Mouse (Mus musculus) intestine, embryonic 16.5 days (tissue): Measurements from ENCODE around the gene Crlf3. TPM values are rescaled to one million over a fixed set of nuclear protein-coding genes. Genes with fewer than 3 reads are reported as not detected.
"Not testable (repeated sequence)": the region's sequence is repeated elsewhere in the genome, so short reads cannot be mapped to it uniquely, and the experiment has no call there.

ENCODE experiments used
- ATAC-seq: fragments of 200-750 bp; cut with Nextera tagmentation; 2 replicates; pipeline ENCODE4 v1.8.0; 2017; ENCODE audit warnings: moderate TSS enrichment, moderate library complexity
- H3K27ac ChIP-seq: fragments of 300-500 bp; sonication (generic); 2 replicates; pipeline ENCODE4 v1.5.1; 2014; ENCODE audit warnings: mild to moderate bottlenecking, low read length
- H3K27me3 ChIP-seq: fragments of 300-500 bp; sonication (generic); replicated peaks from 2 replicates; pipeline ENCODE4 v1.6.1; 2014; ENCODE audit warnings: low read length, control low read depth, mixed read lengths; ENCODE audit not compliant: control insufficient read depth, insufficient read depth
- H3K36me3 ChIP-seq: fragments of 300-500 bp; sonication (generic); 2 replicates; pipeline ENCODE4 v1.6.1; 2014; ENCODE audit warnings: low read length, control low read depth; ENCODE audit not compliant: control insufficient read depth, insufficient read depth
- H3K4me1 ChIP-seq: fragments of 300-500 bp; sonication (generic); 2 replicates; pipeline ENCODE4 v1.6.1; 2014; ENCODE audit warnings: low read length, control low read depth, mixed read lengths; ENCODE audit not compliant: control insufficient read depth, insufficient read depth
- H3K4me2 ChIP-seq: fragments of 300-500 bp; sonication (generic); 2 replicates; pipeline ENCODE4 v1.6.1; 2014; ENCODE audit warnings: low read depth, low read length, control low read depth
- H3K4me3 ChIP-seq: fragments of 300-500 bp; sonication (generic); 2 replicates; pipeline ENCODE4 v1.5.1; 2014; ENCODE audit warnings: mild to moderate bottlenecking, low read length
- H3K9ac ChIP-seq: fragments of 300-500 bp; sonication (generic); 2 replicates; pipeline ENCODE4 v1.6.1; 2014; ENCODE audit warnings: low read depth, low read length
- H3K9me3 ChIP-seq: fragments of 300-500 bp; sonication (generic); 2 replicates; pipeline ENCODE4 v1.6.1; 2016; ENCODE audit warnings: low read length, control low read depth; ENCODE audit not compliant: control insufficient read depth
- WGBS: fragments of 180-500 bp; shearing (Covaris S2); extraction: QIAGEN DNeasy Blood & Tissue Kit; methylation state at CpG from one replicate; pipeline ENCODE4 v1.1.7; 2014; 5-methylcytosine and 5-hydroxymethylcytosine counted together
- polyA plus RNA-seq: library from polyadenylated mRNA; unstranded; fragments of >200 nt; fragmentation: Nextera tagmentation; extraction: Ambion mirVana; gene quantifications from 2 replicates; pipeline ENCODE4 v1.2.1, GENCODE M21; 2015

The Crlf3 gene
- polyA plus RNA-seq, 1 experiment from 2014 or later, result 22.9 TPM

DNA sequence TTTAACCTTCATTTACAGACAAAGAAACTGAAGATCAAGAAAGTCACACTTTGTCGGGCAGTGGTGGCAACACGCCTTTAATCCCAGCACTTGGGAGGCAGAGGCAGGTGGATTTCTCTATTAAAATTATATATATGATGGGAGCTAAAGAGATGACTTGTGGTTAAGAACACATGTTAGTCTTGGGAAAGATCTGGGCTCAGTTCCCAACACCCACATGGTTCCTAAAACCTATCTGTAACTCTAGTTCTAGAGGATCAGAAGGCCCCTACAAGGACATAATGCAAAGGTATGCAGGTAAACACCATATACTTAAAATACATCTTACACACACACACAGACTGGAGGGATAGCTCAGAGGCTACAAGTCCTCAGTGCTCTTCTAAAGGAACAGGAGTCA, 9.8 kb downstream of the Crlf3 start:
- Histone ChIP-seq H3K4me2 (no peak overlapping the region), H3K4me1 (no peaks in the 10 kb centered on the region), H3K27ac (no peak overlapping the region), H3K4me3 (no peak overlapping the region), H3K9me3 (no peaks in the 10 kb centered on the region), H3K27me3 (no peaks in the 10 kb centered on the region), H3K36me3 (no peaks in the 10 kb centered on the region), H3K9ac (no peak overlapping the region)
- no peak for ATAC-seq
- 94% methylated on average over 2 of the region's 2 CpGs for WGBS

DNA sequence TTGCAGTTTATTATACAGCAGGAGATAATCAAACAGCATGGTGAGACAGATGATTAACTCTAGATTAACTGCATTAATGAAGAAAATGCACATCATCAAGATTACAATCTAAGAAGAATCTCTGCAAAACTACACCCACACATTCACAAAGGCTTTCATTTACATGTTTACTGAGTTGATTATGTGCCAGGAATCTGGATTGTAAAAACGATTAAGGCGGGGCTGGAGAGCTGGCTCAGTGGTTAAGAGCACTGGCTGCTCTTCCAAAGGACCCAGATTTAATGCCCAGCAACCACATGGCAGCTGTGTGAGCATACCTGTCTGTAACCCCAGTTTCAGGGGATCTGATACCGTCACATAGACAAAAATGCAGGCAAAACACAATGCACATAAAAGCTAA, 11.0 kb downstream of the Crlf3 start:
- no peak overlapping the region for H3K4me3 ChIP-seq
- no peaks in the 10 kb centered on the region for H3K36me3 ChIP-seq
- no peak overlapping the region for H3K27ac ChIP-seq
- 78% methylated on average over 3 of the region's 3 CpGs for WGBS
- H3K4me1 ChIP-seq, result no peaks in the 10 kb centered on the region
- H3K9me3 ChIP-seq, result no peaks in the 10 kb centered on the region
- no peak overlapping the region for H3K9ac ChIP-seq
- no peak overlapping the region for H3K4me2 ChIP-seq
- no peaks in the 10 kb centered on the region for H3K27me3 ChIP-seq
- no peak for ATAC-seq

GRCm38 (mm10) chr11:80067558-80067957, 13.2 kb downstream of the Crlf3 start:
- Histone ChIP-seq H3K4me1 (no peaks in the 10 kb centered on the region), H3K4me2 (no peak overlapping the region), H3K27me3 (no peaks in the 10 kb centered on the region), H3K27ac (no peak overlapping the region), H3K9me3 (no peaks in the 10 kb centered on the region), H3K36me3 (no peaks in the 10 kb centered on the region), H3K4me3 (no peak overlapping the region), H3K9ac (no peak overlapping the region)
- ATAC-seq, result no peak
- WGBS, result 76% methylated on average over 5 of the region's 5 CpGs

DNA sequence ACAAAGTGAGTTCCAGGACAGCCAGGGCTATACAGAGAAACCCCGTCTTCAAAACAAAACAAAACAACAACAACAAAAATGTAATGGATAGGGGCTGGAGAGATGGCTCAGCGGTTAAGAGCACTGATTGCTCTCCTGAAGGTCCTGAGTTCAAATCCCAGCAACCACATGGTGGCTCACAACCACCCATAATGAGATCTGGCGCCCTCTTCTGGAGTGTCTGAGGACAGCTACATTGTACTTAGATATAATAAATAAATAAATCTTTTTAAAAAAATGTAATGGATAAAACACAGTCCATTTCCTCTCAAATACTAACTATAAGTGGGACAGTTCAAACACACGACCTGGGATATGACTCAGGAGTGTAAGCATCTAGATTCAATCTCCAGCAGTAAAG, 14.4 kb downstream of the Crlf3 start:
- not testable (repeated sequence) for H3K27me3 ChIP-seq, H3K4me1 ChIP-seq, H3K36me3 ChIP-seq, ATAC-seq, H3K4me2 ChIP-seq, H3K4me3 ChIP-seq, H3K9ac ChIP-seq, H3K9me3 ChIP-seq, H3K27ac ChIP-seq
- 88% methylated on average over 4 of the region's 4 CpGs for WGBS

- Histone ChIP-seq H3K27me3 (no peaks in the 10 kb centered on the region), H3K4me1 (no peaks in the 10 kb centered on the region), H3K4me2 (no peak overlapping the region), H3K4me3 (no peak overlapping the region), H3K9me3 (no peaks in the 10 kb centered on the region), H3K27ac (no peak overlapping the region), H3K9ac (no peak overlapping the region), H3K36me3 (peaks cover 3% of the 10 kb centered on the region; the same call in 1 of the 2 replicates)
- 57% methylated on average over 4 of the region's 4 CpGs for WGBS
- ATAC-seq, result no peak
Measured at GRCm38 (mm10) chr11:80062159-80062558, 18.6 kb downstream of the Crlf3 start.

GRCm38 (mm10) chr11:80056141-80056540, 24.6 kb downstream of the Crlf3 start:
- Histone ChIP-seq H3K4me3 (no peak overlapping the region), H3K4me1 (no peaks in the 10 kb centered on the region), H3K27ac (no peak overlapping the region), H3K27me3 (no peaks in the 10 kb centered on the region), H3K36me3 (peaks cover 6% of the 10 kb centered on the region; the same call in 1 of the 2 replicates), H3K9ac (no peak overlapping the region), H3K9me3 (no peaks in the 10 kb centered on the region), H3K4me2 (no peak overlapping the region)
- no peak for ATAC-seq
- WGBS, result 93% methylated on average over 9 of the region's 9 CpGs

DNA sequence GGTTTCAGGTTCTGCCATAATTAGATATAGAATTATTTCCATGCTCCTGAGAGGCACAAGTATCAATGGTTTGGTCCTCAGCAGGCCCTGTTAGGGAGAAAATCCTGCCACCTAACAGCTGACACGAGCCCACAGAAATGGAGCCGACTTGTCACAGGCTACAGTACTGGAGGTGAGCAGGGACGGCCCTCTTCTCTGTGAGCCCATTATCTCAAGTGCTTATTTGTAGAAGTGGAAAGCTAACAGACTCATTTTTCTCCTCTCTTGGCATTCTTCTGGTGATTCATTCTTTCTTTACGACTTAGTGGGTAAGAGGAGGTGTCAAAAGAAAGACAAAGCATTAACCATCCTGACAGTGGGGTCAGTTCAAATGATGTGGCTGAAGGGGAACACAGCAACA, 26.1 kb downstream of the Crlf3 start:
- no peak for ATAC-seq
- no peaks in the 10 kb centered on the region for H3K27me3 ChIP-seq
- no peaks in the 10 kb centered on the region for H3K9me3 ChIP-seq
- WGBS, result 60% methylated on average over 4 of the region's 4 CpGs
- peaks cover 6% of the 10 kb centered on the region; the same call in 1 of the 2 replicates for H3K36me3 ChIP-seq
- H3K4me3 ChIP-seq, result no peak overlapping the region
- H3K4me2 ChIP-seq, result no peak overlapping the region
- no peaks in the 10 kb centered on the region for H3K4me1 ChIP-seq
- no peak overlapping the region for H3K9ac ChIP-seq
- H3K27ac ChIP-seq, result no peak overlapping the region

DNA sequence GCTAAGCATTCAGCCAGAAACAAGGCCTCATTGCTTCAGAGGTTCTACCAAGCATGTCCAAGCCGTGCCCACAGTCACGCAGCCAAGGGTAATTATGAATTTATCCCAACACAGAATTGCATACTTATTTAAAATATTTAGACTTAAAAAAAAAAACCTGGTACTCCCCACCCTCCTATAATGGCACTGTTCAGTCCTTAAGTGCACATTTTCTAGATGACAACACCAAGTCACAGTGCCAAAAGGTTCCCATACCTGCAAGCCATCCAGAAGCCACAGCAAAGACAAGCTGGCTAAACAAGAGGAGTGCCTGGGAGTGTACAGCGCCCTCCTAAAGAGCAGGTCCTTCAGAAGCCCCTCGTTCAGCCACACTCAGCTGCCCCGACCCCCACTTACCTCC, 27.6 kb downstream of the Crlf3 start:
- peaks cover 10% of the 10 kb centered on the region; the same call in 1 of the 2 replicates for H3K36me3 ChIP-seq
- no peak overlapping the region for H3K27ac ChIP-seq
- WGBS, result 87% methylated on average over 5 of the region's 5 CpGs
- ATAC-seq, result no peak
- H3K4me1 ChIP-seq, result no peaks in the 10 kb centered on the region
- H3K4me2 ChIP-seq, result no peak overlapping the region
- no peaks in the 10 kb centered on the region for H3K27me3 ChIP-seq
- no peaks in the 10 kb centered on the region for H3K9me3 ChIP-seq
- H3K4me3 ChIP-seq, result no peak overlapping the region
- no peak overlapping the region for H3K9ac ChIP-seq

DNA sequence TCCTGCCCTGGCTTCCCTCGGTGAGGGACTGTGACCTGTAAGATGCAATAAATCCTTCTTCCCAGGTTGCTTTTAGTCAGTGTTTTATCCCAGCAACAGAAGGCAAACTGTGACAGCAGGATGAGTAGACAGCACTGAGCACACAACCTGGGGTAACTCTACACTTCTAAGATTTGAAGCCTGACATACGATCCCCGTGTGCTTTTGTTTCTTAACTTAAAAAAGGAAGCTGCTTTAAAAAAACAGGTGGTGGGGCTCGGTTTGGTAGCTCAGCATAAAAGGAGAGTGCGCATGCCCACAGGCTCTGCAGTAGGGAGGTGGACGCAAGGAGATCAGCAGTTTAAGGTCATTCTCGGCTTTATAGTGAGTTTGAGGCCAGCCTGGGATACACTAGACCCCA, 28.3 kb downstream of the Crlf3 start:
- Histone ChIP-seq H3K27ac (no peak overlapping the region), H3K9me3 (no peaks in the 10 kb centered on the region), H3K4me3 (no peak overlapping the region), H3K36me3 (peaks cover 9% of the 10 kb centered on the region; the same call in 1 of the 2 replicates), H3K9ac (no peak overlapping the region), H3K27me3 (no peaks in the 10 kb centered on the region), H3K4me2 (no peak overlapping the region), H3K4me1 (no peaks in the 10 kb centered on the region)
- no peak for ATAC-seq
- WGBS, result 69% methylated on average over 7 of the region's 7 CpGs

DNA sequence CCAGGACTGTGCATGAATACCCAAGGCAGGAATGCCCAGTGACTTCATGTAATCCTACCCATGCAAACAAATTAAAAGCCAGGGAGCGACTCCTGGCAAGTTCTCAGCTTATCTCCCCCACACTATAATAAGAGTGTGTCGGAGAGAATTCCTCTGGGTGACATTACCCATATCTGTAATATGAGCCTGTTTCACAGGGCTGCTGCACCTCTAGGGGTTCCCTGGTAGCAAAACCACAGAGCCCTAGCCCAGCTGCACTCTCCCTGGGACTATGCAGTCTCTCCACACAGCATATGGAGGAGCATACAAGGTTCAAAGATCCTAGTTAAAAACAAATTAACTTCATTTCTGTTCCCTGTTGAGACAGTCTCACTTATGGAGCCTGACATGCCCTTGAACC, 30.7 kb downstream of the Crlf3 start:
- 31% methylated on average over 2 of the region's 2 CpGs for WGBS
- ATAC-seq, result no peak

More for the DNA sequence above, 30.7 kb downstream of the Crlf3 start:
- no peak overlapping the region for H3K4me2 ChIP-seq
- no peaks in the 10 kb centered on the region for H3K27me3 ChIP-seq
- H3K4me1 ChIP-seq, result no peaks in the 10 kb centered on the region
- H3K9me3 ChIP-seq, result no peaks in the 10 kb centered on the region
- no peak overlapping the region for H3K27ac ChIP-seq
- no peak overlapping the region for H3K9ac ChIP-seq
- H3K4me3 ChIP-seq, result no peak overlapping the region
- peaks cover 6% of the 10 kb centered on the region; the same call in 1 of the 2 replicates for H3K36me3 ChIP-seq
